Mouse (Mus musculus): ENCODE results near the gene Aig1. TPM values are rescaled to one million over a fixed set of nuclear protein-coding genes. Genes with fewer than 3 reads are reported as not detected.

The Aig1 gene
- polyA plus RNA-seq, 1 experiment, result 12.1 TPM

- Histone ChIP-seq H3K27ac (ENCODE audit: insufficient read depth, low read length) (no peak overlapping the region), H3K27me3 (ENCODE audit: control insufficient read depth, insufficient read depth, low read length) (no peaks in the 10 kb centered on the region)
These were observed 141.1 kb downstream of the Aig1 start for GRCm38 (mm10) chr10:13727676-13728075.

GRCm38 (mm10) chr10:13726206-13726605 lies 142.6 kb downstream of the Aig1 start:
- Histone ChIP-seq H3K4me1 (ENCODE audit: control insufficient read depth, insufficient read depth, insufficient read length) (no peaks in the 10 kb centered on the region), H3K27ac (ENCODE audit: insufficient read depth, low read length) (no peak overlapping the region), H3K4me3 (ENCODE audit: extremely low read depth, insufficient read depth, insufficient read length) (no peak overlapping the region), H3K36me3 (ENCODE audit: control insufficient read depth, insufficient read depth, low read length) (no peaks in the 10 kb centered on the region), H3K27me3 (ENCODE audit: control insufficient read depth, insufficient read depth, low read length) (no peaks in the 10 kb centered on the region)
- WGBS, result 93% methylated on average over 2 of the region's 2 CpGs
- DNase-seq (ENCODE audit: low read depth in 1 of 2, low spot score in 2 of 2), result no peak
- TF ChIP-seq POLR2A (IDR thresholded peaks at IDR 0.05; ENCODE audit: low read depth, low read length), result no peak
- no peak for TF ChIP-seq CTCF (IDR thresholded peaks at IDR 0.05; ENCODE audit: extremely low read depth, insufficient read depth, insufficient read length, insufficient replicate concordance)

More at GRCm38 (mm10) chr10:13727676-13728075, 141.1 kb downstream of the Aig1 start:
- Histone ChIP-seq H3K4me3 (ENCODE audit: extremely low read depth, insufficient read depth, insufficient read length) (no peak overlapping the region), H3K4me1 (ENCODE audit: control insufficient read depth, insufficient read depth, insufficient read length) (no peaks in the 10 kb centered on the region), H3K36me3 (ENCODE audit: control insufficient read depth, insufficient read depth, low read length) (no peaks in the 10 kb centered on the region)
- no peak for DNase-seq (ENCODE audit: low read depth in 1 of 2, low spot score in 2 of 2)
- TF ChIP-seq POLR2A (IDR thresholded peaks at IDR 0.05; ENCODE audit: low read depth, low read length) (no peak), CTCF (IDR thresholded peaks at IDR 0.05; ENCODE audit: extremely low read depth, insufficient read depth, insufficient read length, insufficient replicate concordance) (no peak)
- 88% methylated on average over 6 of the region's 6 CpGs for whole genome bisulfite sequencing

GRCm38 (mm10) chr10:13725276-13725675 lies 143.5 kb downstream of the Aig1 start:
- TF ChIP-seq CTCF (IDR thresholded peaks at IDR 0.05; ENCODE audit: extremely low read depth, insufficient read depth, insufficient read length, insufficient replicate concordance) (no peak), POLR2A (IDR thresholded peaks at IDR 0.05; ENCODE audit: low read depth, low read length) (no peak)
- no peak overlapping the region for H3K4me3 ChIP-seq (ENCODE audit: extremely low read depth, insufficient read depth, insufficient read length)
- DNase-seq (ENCODE audit: low read depth in 1 of 2, low spot score in 2 of 2), result no peak
- WGBS, result 91% methylated on average over 3 of the region's 3 CpGs
- no peaks in the 10 kb centered on the region for H3K27me3 ChIP-seq (ENCODE audit: control insufficient read depth, insufficient read depth, low read length)
- no peak overlapping the region for H3K27ac ChIP-seq (ENCODE audit: insufficient read depth, low read length)
- H3K4me1 ChIP-seq (ENCODE audit: control insufficient read depth, insufficient read depth, insufficient read length), result no peaks in the 10 kb centered on the region
- no peaks in the 10 kb centered on the region for H3K36me3 ChIP-seq (ENCODE audit: control insufficient read depth, insufficient read depth, low read length)

GRCm38 (mm10) chr10:13716132-13716531 lies 152.6 kb downstream of the Aig1 start:
- H3K4me3 ChIP-seq (ENCODE audit: extremely low read depth, insufficient read depth, insufficient read length), result no peak overlapping the region
- no peaks in the 10 kb centered on the region for H3K4me1 ChIP-seq (ENCODE audit: control insufficient read depth, insufficient read depth, insufficient read length)
- no peaks in the 10 kb centered on the region for H3K36me3 ChIP-seq (ENCODE audit: control insufficient read depth, insufficient read depth, low read length)
- no peak for TF ChIP-seq CTCF (IDR thresholded peaks at IDR 0.05; ENCODE audit: extremely low read depth, insufficient read depth, insufficient read length, insufficient replicate concordance)
- no peak for TF ChIP-seq POLR2A (IDR thresholded peaks at IDR 0.05; ENCODE audit: low read depth, low read length)
- WGBS, result 74% methylated on average over 2 of the region's 2 CpGs
- H3K27me3 ChIP-seq (ENCODE audit: control insufficient read depth, insufficient read depth, low read length), result no peaks in the 10 kb centered on the region
- DNase-seq (ENCODE audit: low read depth in 1 of 2, low spot score in 2 of 2), result no peak
- no peak overlapping the region for H3K27ac ChIP-seq (ENCODE audit: insufficient read depth, low read length)

GRCm38 (mm10) chr10:13715584-13715983 lies 153.2 kb downstream of the Aig1 start:
- WGBS, result 93% methylated on average over 6 of the region's 6 CpGs
- no peaks in the 10 kb centered on the region for H3K27me3 ChIP-seq (ENCODE audit: control insufficient read depth, insufficient read depth, low read length)
- no peaks in the 10 kb centered on the region for H3K36me3 ChIP-seq (ENCODE audit: control insufficient read depth, insufficient read depth, low read length)
- no peak overlapping the region for H3K4me3 ChIP-seq (ENCODE audit: extremely low read depth, insufficient read depth, insufficient read length)
- H3K27ac ChIP-seq (ENCODE audit: insufficient read depth, low read length), result no peak overlapping the region
- no peak for DNase-seq (ENCODE audit: low read depth in 1 of 2, low spot score in 2 of 2)
- H3K4me1 ChIP-seq (ENCODE audit: control insufficient read depth, insufficient read depth, insufficient read length), result no peaks in the 10 kb centered on the region
- TF ChIP-seq POLR2A (IDR thresholded peaks at IDR 0.05; ENCODE audit: low read depth, low read length) (no peak), CTCF (IDR thresholded peaks at IDR 0.05; ENCODE audit: extremely low read depth, insufficient read depth, insufficient read length, insufficient replicate concordance) (no peak)

- no peak for TF ChIP-seq POLR2A (IDR thresholded peaks at IDR 0.05; ENCODE audit: low read depth, low read length)
- Histone ChIP-seq H3K27me3 (ENCODE audit: control insufficient read depth, insufficient read depth, low read length) (no peaks in the 10 kb centered on the region), H3K27ac (ENCODE audit: insufficient read depth, low read length) (no peak overlapping the region), H3K4me3 (ENCODE audit: extremely low read depth, insufficient read depth, insufficient read length) (no peak overlapping the region), H3K4me1 (ENCODE audit: control insufficient read depth, insufficient read depth, insufficient read length) (no peaks in the 10 kb centered on the region), H3K36me3 (ENCODE audit: control insufficient read depth, insufficient read depth, low read length) (no peaks in the 10 kb centered on the region)
- WGBS, result 88% methylated on average over 7 of the region's 7 CpGs
- no peak for DNase-seq (ENCODE audit: low read depth in 1 of 2, low spot score in 2 of 2)
These were observed 153.9 kb downstream of the Aig1 start for GRCm38 (mm10) chr10:13714920-13715293.

- WGBS, result 53% methylated on average over 9 of the region's 9 CpGs
These were observed 154.4 kb downstream of the Aig1 start for GRCm38 (mm10) chr10:13714199-13714919.

More at GRCm38 (mm10) chr10:13714199-13714919, 154.4 kb downstream of the Aig1 start:
- Histone ChIP-seq H3K27ac (ENCODE audit: insufficient read depth, low read length) (no peak overlapping the region), H3K36me3 (ENCODE audit: control insufficient read depth, insufficient read depth, low read length) (no peaks in the 10 kb centered on the region), H3K4me3 (ENCODE audit: extremely low read depth, insufficient read depth, insufficient read length) (no peak overlapping the region), H3K4me1 (ENCODE audit: control insufficient read depth, insufficient read depth, insufficient read length) (no peaks in the 10 kb centered on the region), H3K27me3 (ENCODE audit: control insufficient read depth, insufficient read depth, low read length) (no peaks in the 10 kb centered on the region)
- TF ChIP-seq POLR2A (IDR thresholded peaks at IDR 0.05; ENCODE audit: low read depth, low read length), result no peak
- TF ChIP-seq CTCF (IDR thresholded peaks at IDR 0.05; ENCODE audit: extremely low read depth, insufficient read depth, insufficient read length, insufficient replicate concordance), result no peak
- DNase-seq (ENCODE audit: low read depth in 1 of 2, low spot score in 2 of 2), result no peak
